Mouse (Mus musculus) thymus, postnatal 10 days (tissue): ENCODE results near the gene Adgrl3.

Experiments used
- DNase-seq, 2 experiments: peaks; one replicate each; pipeline ENCODE4 v3.0.0; 2021; ENCODE audit warnings: low spot score in 2 of 2

Gene Adgrl3

DNA sequence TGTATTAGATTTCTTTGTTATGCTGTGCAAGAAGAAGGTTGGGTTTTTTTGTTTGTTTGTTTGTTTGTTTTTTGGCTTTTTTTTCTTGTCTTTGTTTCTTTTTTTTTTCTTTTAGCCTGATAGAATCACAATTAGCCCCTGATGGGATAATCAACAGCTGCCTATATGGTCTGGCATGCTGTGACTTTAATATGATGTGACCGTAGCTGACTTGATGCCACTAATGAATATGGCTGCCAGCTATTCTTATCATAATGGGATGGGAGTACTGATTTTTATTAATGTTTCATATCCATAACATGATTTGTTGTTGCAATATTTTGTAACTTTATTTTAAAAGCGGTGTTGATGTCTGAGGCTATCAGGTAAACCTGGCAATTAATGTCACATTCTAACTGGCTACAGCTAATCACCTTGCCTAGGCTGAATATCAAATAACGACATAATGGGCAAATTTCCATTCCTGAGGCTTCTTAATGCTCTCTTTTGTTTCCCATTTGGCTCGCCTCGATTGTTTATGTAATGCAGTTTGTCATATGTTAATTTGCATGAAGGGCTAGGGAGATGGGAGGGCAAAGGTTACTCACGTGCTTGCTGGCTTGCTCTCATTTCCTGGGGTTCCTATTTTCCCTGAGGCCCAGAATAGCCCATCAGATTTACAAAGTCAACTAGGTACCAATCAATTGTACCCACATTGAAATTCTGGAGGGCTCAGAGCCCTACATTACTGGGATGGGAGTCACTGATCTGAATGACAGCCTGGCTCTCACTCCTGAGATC lies 641.9 kb downstream of the Adgrl3 start:
- no peak for DNase-seq

DNA sequence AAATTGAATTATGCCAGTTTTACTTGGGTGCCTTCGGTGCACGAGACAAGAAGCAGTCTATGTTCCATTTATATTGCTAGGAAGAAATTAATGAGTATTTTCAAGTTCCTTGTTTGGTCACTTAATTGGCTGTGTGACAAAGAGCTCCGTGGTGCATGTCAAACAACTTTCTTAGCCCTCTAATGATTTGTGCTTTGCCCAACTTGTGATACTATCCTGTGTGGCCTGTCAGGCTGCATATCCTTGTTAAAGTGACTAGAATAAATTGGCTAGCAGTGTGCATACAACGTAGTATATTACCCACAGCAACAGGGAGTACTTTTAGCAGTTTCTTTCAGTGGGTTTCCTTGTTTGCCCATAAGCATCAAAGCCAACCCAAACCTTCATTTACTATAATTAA lies 651.1 kb downstream of the Adgrl3 start:
- DNase-seq, result no peak

DNA sequence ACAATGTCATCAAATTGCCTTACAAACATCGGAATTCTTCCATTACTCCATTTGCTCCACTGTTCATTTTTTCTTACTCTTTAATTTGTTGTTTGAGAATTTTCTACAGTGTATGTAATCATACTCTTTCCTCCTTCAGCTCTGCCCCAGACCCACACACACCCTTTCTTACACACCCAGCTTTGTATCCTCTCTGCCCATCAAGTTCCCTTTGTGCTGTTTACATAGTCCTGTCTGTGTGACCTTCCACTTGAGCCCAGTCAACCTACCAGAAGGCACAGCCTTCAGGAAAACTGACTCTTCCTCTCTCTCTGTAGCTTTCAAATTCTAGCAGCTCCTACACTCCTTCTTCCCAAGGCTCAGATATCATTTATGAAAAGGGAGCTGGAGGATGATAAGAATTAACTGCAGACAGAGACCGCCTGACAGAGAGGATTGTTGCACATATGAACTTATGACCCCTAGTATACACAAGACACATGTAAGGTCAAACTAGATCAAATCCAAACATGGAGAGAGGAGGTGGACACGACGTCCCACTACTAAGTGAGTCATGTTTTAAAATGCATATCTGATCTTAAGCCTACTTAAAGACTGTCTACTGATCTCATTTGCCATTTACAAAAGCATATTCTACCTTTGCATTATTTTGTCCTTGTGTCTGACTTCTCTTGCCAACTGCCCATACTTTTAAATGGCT lies 654.5 kb downstream of the Adgrl3 start:
- no peak for DNase-seq

DNA sequence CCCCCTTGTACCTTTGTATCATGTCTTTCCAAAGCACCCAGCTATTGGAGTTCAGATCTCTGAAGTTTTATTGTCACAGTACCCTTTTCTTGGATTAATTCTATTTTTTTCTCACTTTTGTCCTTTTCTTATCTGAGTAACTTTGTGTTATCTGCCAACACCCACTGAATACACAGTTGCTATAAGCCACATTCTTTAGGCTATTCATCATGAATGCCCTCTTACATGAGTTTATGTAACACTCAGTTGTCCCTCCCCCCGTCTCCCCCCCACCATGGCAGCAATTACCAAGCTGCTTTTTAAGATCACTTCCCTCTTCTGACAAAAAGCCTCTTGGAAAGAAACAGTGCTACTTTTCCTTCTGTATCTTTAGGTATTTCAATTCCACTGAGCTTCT lies 655.0 kb downstream of the Adgrl3 start:
- DNase-seq, result no peak

DNA sequence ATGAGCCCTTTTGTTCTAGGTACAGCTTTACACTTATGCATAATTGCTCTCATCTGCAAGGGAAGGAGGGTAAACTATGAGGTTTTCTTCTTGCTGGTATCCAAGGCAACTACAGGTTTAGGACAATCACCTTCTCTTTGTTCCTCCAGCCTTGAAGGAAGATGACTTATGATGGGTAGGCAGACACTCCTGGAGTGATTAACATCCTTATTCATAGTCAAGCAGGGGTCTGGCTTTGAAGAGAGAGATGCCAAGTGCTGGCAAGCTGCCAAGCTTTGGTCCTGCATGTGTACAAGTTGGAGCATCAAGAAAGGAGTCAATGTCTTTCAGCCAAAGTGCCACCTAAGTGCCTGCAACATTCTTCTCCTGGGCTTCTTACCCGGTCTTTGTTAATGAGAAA lies 657.0 kb downstream of the Adgrl3 start:
- DNase-seq, result no peak

DNA sequence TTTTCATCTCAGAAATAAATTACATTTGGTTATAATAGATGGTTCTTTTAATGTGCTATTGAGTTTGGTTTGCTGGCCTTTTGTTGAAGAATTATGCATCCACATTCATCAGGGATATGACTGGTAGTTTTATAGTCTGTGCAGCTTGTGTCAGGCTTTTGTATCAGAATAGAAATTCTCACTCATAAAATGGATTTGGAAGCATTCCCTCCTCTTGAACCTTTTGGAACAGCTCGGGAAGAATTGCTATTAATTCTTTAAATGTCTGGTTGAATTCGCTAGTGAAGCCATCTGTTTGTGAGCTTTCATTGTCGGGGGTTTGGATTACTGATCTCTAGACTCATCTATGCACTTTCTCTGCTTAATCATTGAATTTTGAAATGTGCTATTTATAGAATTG lies 666.3 kb downstream of the Adgrl3 start:
- no peak for DNase-seq

DNA sequence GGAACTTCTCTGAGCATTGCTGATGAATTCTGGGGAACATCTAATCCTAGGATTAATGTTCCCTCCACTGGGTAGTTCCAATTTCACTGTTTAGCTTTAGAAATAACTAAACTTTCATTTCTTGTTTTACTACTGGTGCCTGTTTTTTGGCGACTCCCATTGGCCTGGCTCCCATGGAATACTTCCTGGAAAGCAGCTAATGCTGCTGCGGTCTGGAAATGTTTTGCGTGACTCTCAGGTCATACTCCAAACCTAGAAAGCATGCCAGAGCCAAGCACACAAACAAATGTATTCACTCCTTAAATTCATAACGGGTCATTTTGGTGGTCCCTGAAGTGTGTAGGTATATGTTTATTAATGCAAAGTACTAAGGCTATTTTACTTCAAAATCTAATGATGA lies 666.9 kb downstream of the Adgrl3 start:
- DNase-seq, result no peak

DNA sequence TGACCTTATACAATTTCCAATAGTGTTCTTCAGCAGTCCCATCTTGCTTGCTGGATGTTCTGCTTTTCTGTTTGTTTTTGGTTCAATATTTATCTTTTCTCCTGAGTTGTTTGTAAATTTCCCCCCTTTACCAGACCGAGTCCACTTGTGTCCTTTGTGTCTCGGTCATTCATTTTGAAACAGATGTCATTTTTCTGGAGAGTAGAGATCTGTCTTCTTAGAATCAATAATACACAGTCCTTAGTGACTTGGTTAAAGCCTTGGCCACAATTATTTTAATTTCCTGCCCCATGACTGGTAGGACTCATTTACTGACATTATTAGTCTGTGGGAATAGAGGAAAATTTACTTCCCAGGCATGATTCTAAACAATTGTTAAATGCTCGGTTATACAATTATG lies 709.7 kb downstream of the Adgrl3 start:
- DNase-seq, result no peak

DNA sequence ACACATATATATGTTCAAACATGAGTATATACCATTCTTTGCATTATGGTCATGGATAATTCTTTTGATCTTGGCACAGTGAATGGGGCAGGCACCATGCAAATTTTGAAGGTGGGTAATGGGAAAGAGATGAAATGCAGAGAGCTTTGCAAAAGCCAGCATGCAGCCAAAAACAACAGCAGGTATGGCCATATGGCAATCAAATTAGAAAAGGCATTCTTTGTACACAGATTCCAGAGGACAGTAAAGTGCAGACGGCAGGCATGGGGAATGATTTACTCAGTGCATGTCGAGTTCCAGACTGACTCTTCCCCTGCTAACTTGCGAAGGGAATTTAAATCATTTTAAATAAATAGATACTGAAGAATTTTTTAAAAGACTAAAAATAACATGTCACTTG lies 716.1 kb downstream of the Adgrl3 start:
- no peak for DNase-seq

DNA sequence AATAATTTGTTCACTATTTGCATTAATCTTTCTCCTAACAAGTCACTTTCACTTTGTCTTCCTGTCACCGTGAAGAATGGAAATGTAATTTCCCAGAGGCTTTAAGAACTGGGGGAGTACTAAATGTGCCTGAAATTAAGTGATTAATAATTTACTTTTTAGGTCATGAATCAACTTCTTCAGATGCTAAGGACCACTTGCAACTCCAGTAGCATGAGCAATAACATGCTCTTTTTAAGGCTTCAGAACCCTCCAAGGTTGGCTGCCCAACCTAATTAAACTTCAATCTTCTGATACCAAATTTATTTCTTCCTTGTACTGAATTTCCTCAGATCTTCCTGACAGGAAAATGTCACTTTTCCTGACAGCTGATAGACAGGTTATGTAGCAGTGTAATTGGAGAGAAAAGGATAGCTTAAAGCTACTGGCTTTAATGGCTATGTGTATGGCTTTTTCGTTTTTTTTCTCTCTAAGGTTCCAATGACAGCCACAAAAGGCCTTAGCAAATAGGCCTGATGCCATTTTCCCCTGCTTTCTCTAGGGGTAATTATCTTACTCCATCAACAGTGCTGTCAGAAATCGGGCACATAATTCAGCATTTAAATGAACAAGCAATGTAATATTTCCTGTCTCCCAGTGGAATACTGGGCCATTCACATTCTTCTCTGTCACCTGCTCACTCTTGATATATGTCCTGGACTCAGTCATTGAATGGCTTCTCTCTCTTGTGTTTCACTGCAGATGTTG lies 718.5 kb downstream of the Adgrl3 start:
- no peak for DNase-seq

DNA sequence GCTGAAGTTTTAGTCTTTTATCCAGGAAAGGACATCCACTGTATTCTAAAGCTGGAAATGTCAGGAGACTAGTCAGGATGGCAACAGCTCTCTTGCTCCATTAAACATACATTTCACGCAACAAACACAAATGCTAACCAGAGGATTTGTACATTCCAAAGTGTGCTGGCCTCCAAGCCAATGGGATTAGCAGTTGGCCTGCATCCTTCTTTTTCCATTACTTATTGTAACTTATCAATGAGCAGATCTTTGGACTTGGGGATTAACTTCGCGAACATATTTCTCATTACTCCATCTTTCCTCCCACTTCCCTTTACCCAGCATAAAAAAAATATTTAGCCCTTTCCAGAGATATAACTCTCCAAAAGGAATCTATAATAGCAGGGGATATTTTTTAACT lies 732.5 kb downstream of the Adgrl3 start:
- no peak for DNase-seq

DNA sequence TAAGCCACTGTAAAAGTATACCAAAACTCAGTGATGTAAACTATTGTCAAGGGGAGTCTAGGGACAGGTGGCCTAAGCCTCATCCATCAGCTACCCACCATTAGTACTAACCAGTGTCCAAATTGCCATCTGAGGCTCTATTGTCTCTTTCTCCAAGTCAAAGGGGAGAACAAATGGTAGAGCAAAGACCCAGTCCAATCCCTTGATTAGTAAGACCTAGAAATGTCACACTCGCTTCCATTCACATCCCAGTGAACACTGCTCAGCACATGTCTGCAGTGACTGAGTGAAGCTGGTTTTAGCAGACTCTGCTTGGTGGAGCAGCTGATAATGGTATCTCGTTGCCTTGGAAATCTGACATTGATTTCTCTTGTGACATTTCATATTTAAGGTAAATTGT lies 735.8 kb downstream of the Adgrl3 start:
- no peak for DNase-seq

DNA sequence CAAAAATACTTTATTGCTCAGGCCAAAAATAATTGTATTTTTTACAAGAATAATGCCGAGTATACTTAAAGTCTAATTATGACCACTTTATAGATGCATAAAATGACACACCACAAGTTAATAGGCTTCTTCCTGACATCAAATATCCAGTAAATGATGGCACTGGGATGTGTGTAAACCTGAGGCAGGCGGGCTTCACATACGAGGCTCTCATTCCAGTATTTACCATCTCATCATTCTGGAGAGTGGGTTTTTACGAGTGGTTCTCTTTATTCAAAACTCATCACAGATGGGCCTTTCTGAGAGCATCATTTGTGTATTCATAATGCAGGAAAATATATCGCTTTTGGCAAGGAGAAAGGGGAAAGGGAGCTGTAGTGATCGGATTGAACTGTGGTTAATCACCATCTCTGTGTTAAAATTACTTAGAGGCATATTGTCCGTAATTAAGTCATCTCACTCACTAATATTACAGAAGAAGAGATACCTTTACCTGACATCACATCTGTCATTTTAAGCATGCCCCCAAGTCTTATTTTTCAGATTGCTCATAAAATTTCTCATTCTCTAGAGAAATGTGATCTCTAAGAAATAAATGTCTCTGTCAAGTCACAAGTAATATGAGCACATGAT lies 737.3 kb downstream of the Adgrl3 start:
- DNase-seq, result no peak

DNA sequence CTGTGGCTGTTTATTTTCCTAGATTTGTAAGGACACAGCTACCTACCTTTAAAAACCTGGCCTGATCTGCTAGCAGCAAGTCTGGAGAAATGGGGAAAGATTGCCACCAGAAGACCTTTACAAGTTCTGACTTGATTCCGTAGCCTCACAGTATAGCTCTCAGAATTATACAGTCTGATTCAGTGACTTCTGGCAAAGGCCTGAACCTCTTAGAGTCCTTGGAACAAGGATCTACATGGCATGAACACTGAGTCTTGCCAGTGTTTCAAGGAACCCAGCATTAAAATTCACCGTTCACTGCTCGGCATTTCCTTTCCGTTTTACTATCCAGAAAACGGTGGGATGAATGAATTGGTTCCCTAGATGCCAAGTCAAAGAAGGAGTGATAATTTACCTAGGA lies 756.3 kb downstream of the Adgrl3 start:
- DNase-seq, result no peak

DNA sequence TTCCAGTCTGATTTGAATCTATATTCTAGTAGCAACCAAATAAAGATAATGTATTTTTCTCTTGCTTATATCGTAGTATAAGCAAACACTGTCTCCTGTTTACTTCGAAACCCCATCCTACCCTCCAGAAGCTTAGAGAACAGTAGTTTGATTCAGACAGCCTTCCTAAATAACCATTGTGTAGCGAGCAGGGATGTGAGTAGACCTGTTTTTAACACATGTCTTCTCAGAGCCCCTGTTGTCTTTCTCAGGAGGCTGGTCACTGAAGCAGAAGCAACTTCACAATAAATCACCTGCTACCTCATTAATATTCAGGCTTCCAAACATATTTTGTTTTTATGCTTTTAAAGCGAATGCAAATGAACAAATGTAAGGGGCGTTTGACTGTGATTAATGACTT lies 756.8 kb downstream of the Adgrl3 start:
- DNase-seq, result no peak

DNA sequence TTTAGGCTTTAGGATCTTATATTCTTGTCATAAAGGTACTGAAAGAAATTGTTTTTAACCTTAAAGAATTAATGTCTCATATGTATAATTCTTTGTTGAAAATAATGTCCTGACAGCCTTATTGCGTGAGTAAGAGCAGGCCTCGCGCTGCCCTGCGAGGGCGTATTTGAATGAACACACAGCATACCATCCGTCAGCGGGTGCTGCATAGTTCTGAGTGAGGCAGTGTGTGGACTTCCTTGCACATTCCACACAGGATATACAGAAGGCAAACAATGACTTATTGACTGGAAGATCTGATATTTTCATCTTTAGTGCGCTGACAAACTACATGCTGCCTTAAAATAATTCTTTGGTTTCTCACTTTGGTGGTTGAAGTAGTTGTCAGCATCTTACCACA lies 764.8 kb downstream of the Adgrl3 start:
- DNase-seq, result no peak

DNA sequence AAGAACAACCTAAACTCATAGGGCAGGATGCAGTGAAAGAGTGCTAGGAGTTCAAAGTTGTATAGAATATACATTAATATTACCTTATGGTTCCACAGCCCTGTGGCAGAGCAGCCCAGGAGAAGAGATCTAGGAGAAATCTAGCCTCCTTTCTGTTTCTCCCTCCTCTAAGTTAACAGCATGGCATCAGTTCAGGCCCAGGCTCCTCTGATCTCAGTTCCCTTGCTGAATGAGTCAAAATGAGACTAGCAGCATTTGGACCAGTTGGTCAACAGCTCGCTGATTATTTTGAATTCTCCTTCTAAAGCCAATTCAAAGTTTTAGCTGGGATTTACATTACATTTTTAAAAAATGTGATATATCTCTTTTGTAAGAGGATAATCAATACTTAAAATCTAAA lies 770.8 kb downstream of the Adgrl3 start:
- DNase-seq, result no peak

DNA sequence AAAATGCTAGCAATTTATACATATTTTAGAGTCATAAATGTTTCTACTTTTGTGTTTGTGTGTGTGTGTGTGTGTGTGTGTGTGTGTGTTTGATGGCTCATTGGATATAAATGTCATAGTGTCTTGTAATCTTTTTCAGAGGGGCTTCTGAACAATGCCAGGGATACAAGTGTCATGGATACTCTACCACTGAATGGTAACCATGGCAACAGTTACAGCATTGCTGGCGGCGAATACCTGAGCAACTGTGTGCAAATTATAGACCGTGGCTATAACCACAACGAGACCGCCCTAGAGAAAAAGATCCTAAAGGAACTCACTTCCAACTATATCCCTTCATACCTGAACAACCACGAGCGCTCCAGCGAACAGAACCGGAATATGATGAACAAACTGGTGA lies 774.2 kb downstream of the Adgrl3 start:
- DNase-seq, result no peak

DNA sequence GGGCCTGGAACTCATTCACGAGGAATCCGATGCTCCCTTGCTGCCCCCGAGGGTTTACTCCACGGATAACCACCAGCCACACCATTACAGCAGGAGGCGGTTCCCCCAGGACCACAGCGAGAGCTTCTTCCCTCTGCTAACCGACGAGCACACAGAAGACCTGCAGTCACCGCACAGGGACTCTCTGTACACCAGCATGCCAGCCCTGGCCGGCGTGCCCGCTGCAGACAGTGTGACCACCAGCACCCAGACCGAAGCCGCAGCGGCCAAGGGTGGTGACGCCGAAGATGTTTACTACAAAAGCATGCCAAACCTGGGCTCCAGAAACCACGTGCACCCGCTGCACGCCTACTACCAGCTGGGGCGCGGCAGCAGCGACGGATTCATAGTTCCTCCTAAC lies 774.7 kb downstream of the Adgrl3 start:
- no peak for DNase-seq

DNA sequence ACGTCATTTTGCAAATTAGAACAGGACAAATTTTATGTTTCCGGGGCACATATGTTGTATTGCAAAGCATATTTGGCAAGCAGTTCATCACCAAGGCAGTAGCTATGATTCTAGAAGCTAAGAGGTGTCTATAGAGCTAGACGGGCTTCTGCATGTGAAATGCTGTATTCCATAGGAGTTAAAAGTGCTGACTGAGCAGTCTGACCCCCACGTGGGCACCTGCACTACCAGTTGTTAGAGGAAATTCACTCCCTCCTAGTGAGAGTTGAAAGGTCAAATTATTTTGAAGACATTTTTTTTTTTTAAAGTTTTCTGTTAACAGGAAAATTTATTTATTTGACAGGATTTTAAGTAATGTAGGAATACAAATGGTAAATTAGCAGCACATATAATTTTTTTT lies 776.2 kb downstream of the Adgrl3 start:
- no peak for DNase-seq

DNA sequence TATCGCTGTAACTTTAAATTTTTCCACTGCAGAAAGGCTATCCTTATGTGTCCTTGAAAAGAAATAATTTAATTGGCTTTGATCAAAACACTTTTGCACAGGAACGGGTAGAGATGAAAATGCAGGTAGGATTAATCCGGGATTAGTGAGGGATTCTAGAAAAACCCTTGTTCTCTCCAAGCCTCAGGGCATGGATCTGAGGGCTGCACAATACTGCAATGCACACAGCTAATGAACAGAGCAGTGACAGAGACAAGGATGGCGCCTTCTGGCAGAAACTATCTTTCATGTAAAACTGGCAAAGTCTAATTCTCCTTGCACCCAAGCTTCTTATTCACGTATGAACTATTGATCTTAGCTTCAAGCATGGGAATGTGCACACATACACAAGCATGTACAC lies 791.0 kb downstream of the Adgrl3 start:
- no peak for DNase-seq

DNA sequence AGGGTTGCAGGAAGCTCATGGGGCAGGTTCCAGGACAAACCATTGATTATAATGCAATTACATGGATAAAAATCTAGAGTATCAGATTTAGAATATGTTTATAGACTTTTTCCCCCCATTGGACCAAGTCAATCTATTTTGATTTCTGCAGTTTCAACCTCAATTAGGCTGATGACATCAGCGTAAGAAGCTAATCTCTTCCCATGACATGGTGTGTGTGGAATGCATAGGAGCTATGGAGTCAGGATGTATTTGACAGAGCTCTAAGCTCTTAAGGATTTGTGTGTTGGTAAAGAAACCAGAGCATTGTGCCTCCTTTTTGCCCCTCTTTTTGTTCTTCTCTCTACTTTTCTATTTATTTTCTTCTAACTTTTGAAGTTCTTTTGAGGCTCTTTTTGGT lies 812.1 kb downstream of the Adgrl3 start:
- DNase-seq, result no peak

DNA sequence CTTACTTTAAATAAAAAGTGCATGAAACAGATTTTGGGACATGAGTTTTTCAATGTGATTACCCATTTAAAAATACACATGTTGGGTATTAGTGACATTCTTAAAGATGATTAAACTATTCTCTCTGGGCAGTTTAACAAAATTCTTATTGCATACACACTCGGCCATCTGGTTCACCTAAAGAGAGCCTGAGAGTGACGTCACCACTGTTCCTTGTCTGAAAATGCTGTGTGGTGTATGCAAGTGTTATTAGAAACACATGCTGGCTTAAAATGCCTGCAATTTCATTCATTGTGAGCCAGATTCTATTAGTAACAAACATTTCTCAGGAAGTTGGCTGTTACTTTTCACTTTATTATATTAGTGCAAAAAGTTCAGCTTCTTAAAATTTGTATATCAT lies 812.7 kb downstream of the Adgrl3 start:
- DNase-seq, result no peak
